Mouse (Mus musculus) A20 (cell line): ENCODE results near the gene Ube2j2.

Source experiments
- DNase-seq: peaks from one replicate; pipeline ENCODE4 v3.0.0-alpha.2; 2011; ENCODE audit warnings: low read depth, low spot score

Ube2j2 gene

GRCm38 (mm10) chr4:155943534-155944249 is at the start of gene Ube2j2:
Ube2j2 (plus strand) TSS chr4:155943831.
- peak; percentile 96 for DNase-seq

- DNase-seq: peak; percentile 72
These were observed 49.2 kb upstream of the Ube2j2 start for GRCm38 (mm10) chr4:155894311-155894881.

- no peak for DNase-seq
These were observed 48.4 kb upstream of the Ube2j2 start for GRCm38 (mm10) chr4:155895216-155895615.

DNA sequence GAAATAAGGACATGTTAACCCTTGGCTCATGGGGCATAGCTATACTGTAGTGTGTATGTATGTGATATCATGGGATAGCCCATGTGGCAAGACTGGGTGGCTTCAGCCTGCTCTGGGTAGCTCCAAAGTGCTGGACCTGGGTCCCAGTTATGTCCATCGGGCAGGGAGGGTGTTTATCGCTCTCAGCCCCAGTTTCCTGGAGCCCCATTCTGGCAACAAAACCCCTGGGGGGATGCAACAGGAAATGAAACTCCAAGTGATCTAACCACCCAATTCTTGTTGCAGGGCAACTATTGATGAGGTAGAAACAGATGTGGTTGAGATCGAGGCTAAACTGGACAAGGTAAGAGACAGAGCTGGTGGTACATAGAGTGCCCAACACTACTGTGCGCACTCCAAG is 47.8 kb upstream of the Ube2j2 start:
- peak; percentile 54 for DNase-seq

DNA sequence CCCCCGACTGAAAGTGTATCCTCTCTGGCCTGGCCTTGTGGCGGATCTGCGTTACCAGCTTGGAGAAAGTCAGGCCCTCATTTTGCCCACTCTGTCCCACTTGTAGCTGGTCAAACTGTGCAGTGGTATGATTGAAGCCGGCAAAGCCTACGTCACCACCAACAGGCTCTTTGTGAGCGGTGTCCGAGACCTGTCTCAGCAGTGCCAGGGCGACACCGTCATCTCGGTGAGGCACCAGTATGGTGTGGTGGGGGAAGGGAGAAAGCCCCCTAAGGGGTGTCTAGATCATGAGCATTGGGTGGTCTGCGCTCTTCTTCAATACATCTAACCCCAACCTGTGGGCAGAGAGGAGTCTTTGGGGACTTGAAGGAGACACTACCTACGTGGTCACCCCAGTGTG is 47.2 kb upstream of the Ube2j2 start:
- DNase-seq: no peak

- DNase-seq: no peak
These were observed 45.3 kb upstream of the Ube2j2 start for GRCm38 (mm10) chr4:155898318-155898717.

GRCm38 (mm10) chr4:155899355-155899754 is 44.3 kb upstream of the Ube2j2 start:
- DNase-seq: no peak

GRCm38 (mm10) chr4:155901205-155901604 is 42.4 kb upstream of the Ube2j2 start:
- no peak for DNase-seq

GRCm38 (mm10) chr4:155903246-155903645 is 40.4 kb upstream of the Ube2j2 start:
- no peak for DNase-seq

DNA sequence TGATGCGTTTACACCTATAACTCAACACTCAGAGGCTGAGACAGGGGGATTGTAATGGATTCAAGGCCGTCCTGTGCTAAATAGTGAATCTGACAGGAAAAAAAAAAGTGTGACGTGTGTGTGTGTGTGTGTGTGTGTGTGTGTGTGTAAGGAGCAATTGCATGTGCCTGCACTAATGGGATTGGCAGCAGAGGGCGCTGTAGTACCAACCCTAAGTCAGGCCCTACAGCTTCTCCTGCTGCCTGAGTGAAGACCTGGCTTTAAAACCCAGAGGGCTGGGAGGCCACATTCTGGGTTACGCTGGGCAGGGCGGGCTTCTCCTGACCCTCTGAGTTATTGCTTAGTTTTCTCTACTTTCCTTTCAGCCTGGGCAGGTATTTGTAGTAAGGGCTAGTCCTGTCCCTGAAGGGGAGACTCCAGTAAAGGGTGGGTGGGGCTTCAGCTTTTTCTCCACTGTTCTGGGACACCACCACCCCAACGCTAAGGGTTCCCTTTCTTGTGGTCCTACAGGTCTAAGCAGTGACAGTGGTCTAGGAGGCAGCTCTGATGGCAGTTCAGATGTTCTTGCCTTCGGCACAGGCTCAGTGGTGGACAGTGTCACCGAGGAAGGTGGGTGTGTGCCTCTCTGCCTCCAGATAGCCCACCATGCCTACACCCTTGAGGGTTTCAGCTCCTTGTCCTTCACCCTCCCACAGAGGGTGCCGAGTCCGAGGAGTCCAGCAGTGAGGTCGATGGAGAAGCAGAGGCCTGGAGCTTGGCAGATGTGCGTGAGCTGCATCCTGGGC is 39.1 kb upstream of the Ube2j2 start:
- DNase-seq: peak; percentile 56

GRCm38 (mm10) chr4:155905634-155906033 is 38.0 kb upstream of the Ube2j2 start:
- no peak for DNase-seq

GRCm38 (mm10) chr4:155906125-155906524 is 37.5 kb upstream of the Ube2j2 start:
- DNase-seq: no peak

GRCm38 (mm10) chr4:155907003-155907402 is 36.6 kb upstream of the Ube2j2 start:
- DNase-seq: no peak

- no peak for DNase-seq
These were observed 35.4 kb upstream of the Ube2j2 start for GRCm38 (mm10) chr4:155908281-155908680.

GRCm38 (mm10) chr4:155908751-155909150 is 34.9 kb upstream of the Ube2j2 start:
- no peak for DNase-seq

DNA sequence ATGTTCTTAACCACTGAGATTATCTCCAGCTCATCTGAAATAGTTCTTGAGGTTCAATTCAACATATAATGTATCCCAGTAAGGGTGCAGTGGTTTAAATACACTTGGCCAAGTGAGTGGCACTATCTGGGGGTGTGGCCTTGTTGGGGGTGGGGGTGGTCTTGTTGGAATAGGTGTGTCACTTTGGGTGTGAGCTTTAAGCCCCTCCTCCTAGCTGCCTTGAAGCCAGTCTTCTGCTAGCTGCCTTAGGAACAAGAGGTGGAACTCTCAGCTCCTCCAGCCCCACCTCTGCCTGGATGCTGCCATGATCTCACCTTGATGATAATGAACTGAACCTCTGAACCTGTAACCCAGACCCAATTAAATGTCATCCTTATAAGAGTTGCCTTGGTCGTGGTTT is 11.6 kb upstream of the Ube2j2 start:
- peak; percentile 43 for DNase-seq

DNA sequence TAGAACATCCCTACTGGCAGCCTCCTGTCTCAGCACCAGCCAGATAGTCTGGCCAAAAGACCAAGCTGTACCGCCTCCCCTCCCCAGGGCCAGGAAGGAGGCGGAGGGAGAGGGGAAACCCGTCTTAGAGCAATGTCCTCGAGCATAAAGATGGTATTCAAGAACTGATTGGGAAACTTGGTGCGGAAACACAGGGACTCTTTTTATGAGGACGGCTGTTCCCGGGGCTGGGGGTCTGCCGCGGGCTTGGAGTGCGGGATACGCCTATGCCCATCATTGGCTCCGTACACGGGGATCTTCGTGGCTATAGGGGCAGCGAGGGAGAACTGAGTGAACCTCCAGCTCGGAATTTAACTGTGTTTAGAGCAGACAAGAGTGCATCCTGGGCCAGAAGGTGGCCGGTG is 580 bp upstream of the Ube2j2 start:
- DNase-seq: no peak

DNA sequence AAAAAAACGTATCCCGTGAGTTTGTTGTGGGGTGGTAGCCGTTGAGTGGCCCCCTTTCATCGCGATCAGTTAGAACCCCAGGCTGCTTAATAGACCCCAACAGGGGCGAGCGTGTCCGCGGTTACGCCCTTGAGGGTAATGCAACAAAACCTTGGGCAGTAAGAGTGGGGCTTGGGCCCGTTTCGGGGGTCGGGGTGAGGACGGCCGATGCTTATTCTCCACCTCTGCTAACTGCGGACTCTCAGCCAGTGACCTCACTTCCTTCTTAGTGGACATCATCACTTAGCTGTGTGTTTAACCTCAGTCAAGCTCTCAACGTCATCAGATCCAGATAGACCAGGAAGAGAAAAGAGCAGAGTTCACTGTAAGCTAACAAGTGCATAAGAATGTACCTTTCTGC is 640 bp downstream of the Ube2j2 start:
- DNase-seq: peak; percentile 30

GRCm38 (mm10) chr4:155947094-155947493 is 3.5 kb downstream of the Ube2j2 start:
- no peak for DNase-seq

- no peak for DNase-seq
These were observed 11.9 kb downstream of the Ube2j2 start for GRCm38 (mm10) chr4:155955491-155955890.

DNA sequence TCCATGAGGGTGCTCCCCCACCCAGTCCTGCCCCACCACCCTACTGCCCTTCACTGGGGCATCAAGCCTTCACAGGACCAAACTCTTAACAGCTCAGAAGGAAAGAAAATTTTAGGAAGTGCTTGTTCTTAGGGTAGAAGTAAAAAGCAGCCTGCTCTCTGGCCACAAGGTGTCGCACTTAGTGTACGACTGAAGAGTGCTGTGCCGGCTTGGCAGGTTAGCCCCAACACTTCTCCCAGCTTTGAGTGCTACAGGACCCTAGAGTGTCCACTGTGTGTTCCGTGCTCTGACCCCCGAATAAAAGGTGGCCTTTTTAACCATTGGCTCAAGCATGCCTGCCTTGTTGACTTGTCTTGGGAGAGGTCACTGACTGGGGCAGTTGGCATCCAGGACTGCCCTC is 15.6 kb downstream of the Ube2j2 start:
- DNase-seq: peak; percentile 84

DNA sequence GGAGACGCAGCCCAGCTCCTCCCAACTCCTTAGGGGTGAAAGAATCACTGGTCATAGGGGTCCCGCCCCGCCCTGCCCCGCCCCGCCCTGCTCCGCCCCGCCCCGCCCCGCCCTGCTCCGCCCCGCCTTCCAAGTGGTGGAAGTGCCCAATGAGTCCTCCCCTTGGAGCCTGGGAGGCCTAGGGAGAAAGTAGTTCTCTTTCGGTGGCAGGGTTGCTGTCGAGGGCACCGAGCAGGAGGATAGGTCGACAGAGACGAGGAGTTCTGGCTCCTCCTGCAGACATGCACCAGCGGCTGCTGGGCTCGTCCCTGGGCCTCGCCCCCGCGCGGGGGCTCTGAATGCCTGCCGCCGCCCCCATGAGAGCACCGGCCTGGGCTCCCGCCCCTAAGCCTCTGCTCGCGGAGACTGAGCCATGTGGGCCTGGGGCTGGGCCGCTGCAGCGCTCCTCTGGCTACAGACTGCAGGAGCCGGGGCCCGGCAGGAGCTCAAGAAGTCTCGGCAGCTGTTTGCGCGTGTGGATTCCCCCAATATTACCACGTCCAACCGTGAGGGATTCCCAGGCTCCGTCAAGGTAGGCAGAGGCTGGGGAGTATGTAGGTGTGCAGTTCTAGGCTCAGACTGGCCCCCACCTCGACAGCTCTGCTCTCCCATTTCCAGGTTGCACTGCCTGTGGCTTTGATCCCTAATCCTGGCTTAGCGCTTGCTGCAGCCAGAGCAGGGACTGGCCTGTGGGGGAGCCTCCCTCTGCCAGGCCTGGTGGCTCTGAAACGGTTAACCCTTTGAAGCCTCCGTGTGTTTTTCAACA is 18.7 kb downstream of the Ube2j2 start, which contains the start of gene C1qtnf12:
C1qtnf12 (plus strand) TSS at position 152 of the 805 bp plus-strand sequence.
- no peak for DNase-seq
